Mouse (Mus musculus): Measurements from ENCODE around the gene Aff3.

The Aff3 gene

GRCm38 (mm10) chr1:38545282-38545945 is 119.3 kb downstream of the Aff3 start:
- peak in 1 of 2 experiments; percentile 33 for DNase-seq (ENCODE audit: low spot score in 2 of 2)

- DNase-seq (ENCODE audit: low spot score in 2 of 2) = no peak
Measured at GRCm38 (mm10) chr1:38544501-38544900, 120.3 kb downstream of the Aff3 start.

- no peak for DNase-seq (ENCODE audit: low spot score in 2 of 2)
Measured at GRCm38 (mm10) chr1:38541536-38541935, 123.2 kb downstream of the Aff3 start.

GRCm38 (mm10) chr1:38536929-38537540 is 127.7 kb downstream of the Aff3 start:
- DNase-seq (ENCODE audit: low spot score in 2 of 2) = no peak

GRCm38 (mm10) chr1:38532581-38532980 is 132.2 kb downstream of the Aff3 start:
- no peak for DNase-seq (ENCODE audit: low spot score in 2 of 2)

GRCm38 (mm10) chr1:38528607-38529006 is 136.1 kb downstream of the Aff3 start:
- no peak for DNase-seq (ENCODE audit: low spot score in 2 of 2)

- DNase-seq (ENCODE audit: low spot score in 2 of 2) = no peak
Measured at GRCm38 (mm10) chr1:38526568-38526967, 138.2 kb downstream of the Aff3 start.

- no peak for DNase-seq (ENCODE audit: low spot score in 2 of 2)
Measured at GRCm38 (mm10) chr1:38521651-38522050, 143.1 kb downstream of the Aff3 start.

- DNase-seq (ENCODE audit: low spot score in 2 of 2) = no peak
Measured at GRCm38 (mm10) chr1:38516225-38516624, 148.5 kb downstream of the Aff3 start.

- no peak for DNase-seq (ENCODE audit: low spot score in 2 of 2)
Measured at GRCm38 (mm10) chr1:38514634-38515011, 150.1 kb downstream of the Aff3 start.

- no peak for DNase-seq (ENCODE audit: low spot score in 2 of 2)
Measured at GRCm38 (mm10) chr1:38513970-38514633, 150.7 kb downstream of the Aff3 start.

- no peak for DNase-seq (ENCODE audit: low spot score in 2 of 2)
Measured at GRCm38 (mm10) chr1:38512258-38513081, 152.3 kb downstream of the Aff3 start.

GRCm38 (mm10) chr1:38511076-38511475 is 153.7 kb downstream of the Aff3 start:
- DNase-seq (ENCODE audit: low spot score in 2 of 2) = no peak

- no peak for DNase-seq (ENCODE audit: low spot score in 2 of 2)
Measured at GRCm38 (mm10) chr1:38509301-38509700, 155.5 kb downstream of the Aff3 start.

- DNase-seq (ENCODE audit: low spot score in 2 of 2) = no peak
Measured at GRCm38 (mm10) chr1:38507636-38508179, 157.0 kb downstream of the Aff3 start.

GRCm38 (mm10) chr1:38506396-38506795 is 158.4 kb downstream of the Aff3 start:
- no peak for DNase-seq (ENCODE audit: low spot score in 2 of 2)

- no peak for DNase-seq (ENCODE audit: low spot score in 2 of 2)
Measured at GRCm38 (mm10) chr1:38503431-38504089, 161.2 kb downstream of the Aff3 start.

- DNase-seq (ENCODE audit: low spot score in 2 of 2) = no peak
Measured at GRCm38 (mm10) chr1:38502797-38503196, 162.0 kb downstream of the Aff3 start.

- DNase-seq (ENCODE audit: low spot score in 2 of 2) = no peak
Measured at GRCm38 (mm10) chr1:38501231-38501630, 163.5 kb downstream of the Aff3 start.

GRCm38 (mm10) chr1:38499500-38499899 is 165.3 kb downstream of the Aff3 start:
- DNase-seq (ENCODE audit: low spot score in 2 of 2) = no peak

- no peak for DNase-seq (ENCODE audit: low spot score in 2 of 2)
Measured at GRCm38 (mm10) chr1:38497576-38497975, 167.2 kb downstream of the Aff3 start.
